Mouse (Mus musculus) cerebral cortex, adult 2 months (tissue): ENCODE measurements around the gene Gucy1b2.

Source experiments
- WGBS: fragments of 180-500 bp; shearing (Covaris S2); methylation state at CpG from one replicate; pipeline ENCODE4 v1.1.7; 2018; 5-methylcytosine and 5-hydroxymethylcytosine counted together

The Gucy1b2 gene

GRCm38 (mm10) chr14:62456239-62456747 is at the start of gene Gucy1b2:
Gucy1b2 (minus strand) TSS chr14:62456289.
- 44% methylated on average over 9 of the region's 9 CpGs for WGBS

- 44% methylated on average over 7 of the region's 7 CpGs for WGBS
Measured at GRCm38 (mm10) chr14:62497391-62497790, 41.3 kb upstream of the Gucy1b2 start.

GRCm38 (mm10) chr14:62496501-62496900 is 40.4 kb upstream of the Gucy1b2 start:
- 67% methylated on average over 1 of the region's 1 CpGs for WGBS

- WGBS: 53% methylated on average over 5 of the region's 5 CpGs
Measured at GRCm38 (mm10) chr14:62493456-62493855, 37.4 kb upstream of the Gucy1b2 start.

- 34% methylated on average over 16 of the region's 16 CpGs for WGBS
Measured at GRCm38 (mm10) chr14:62492196-62492850, 36.2 kb upstream of the Gucy1b2 start.

- WGBS: 61% methylated on average over 7 of the region's 7 CpGs
Measured at GRCm38 (mm10) chr14:62488270-62488669, 32.2 kb upstream of the Gucy1b2 start.

GRCm38 (mm10) chr14:62481381-62481780 is 25.3 kb upstream of the Gucy1b2 start:
- 80% methylated on average over 8 of the region's 8 CpGs for WGBS

GRCm38 (mm10) chr14:62479395-62479794 is 23.3 kb upstream of the Gucy1b2 start:
- WGBS: 52% methylated on average over 6 of the region's 6 CpGs

- 71% methylated on average over 1 of the region's 1 CpGs for WGBS
Measured at GRCm38 (mm10) chr14:62474481-62474880, 18.4 kb upstream of the Gucy1b2 start.

GRCm38 (mm10) chr14:62472061-62472460 is 16.0 kb upstream of the Gucy1b2 start:
- WGBS: 90% methylated on average over 2 of the region's 2 CpGs

- WGBS: 93% methylated on average over 5 of the region's 5 CpGs
Measured at GRCm38 (mm10) chr14:62468753-62469125, 12.7 kb upstream of the Gucy1b2 start.

GRCm38 (mm10) chr14:62468119-62468752 is 12.1 kb upstream of the Gucy1b2 start:
- WGBS: 83% methylated on average over 6 of the region's 6 CpGs

- 23% methylated on average over 9 of the region's 9 CpGs for WGBS
Measured at GRCm38 (mm10) chr14:62464966-62465365, 8.9 kb upstream of the Gucy1b2 start.

- 76% methylated on average over 11 of the region's 11 CpGs for WGBS
Measured at GRCm38 (mm10) chr14:62459541-62459940, 3.5 kb upstream of the Gucy1b2 start.

- 15% methylated on average over 22 of the region's 22 CpGs for WGBS
Measured at GRCm38 (mm10) chr14:62457420-62458181, 1.5 kb upstream of the Gucy1b2 start.

- 41% methylated on average over 5 of the region's 5 CpGs for WGBS
Measured at GRCm38 (mm10) chr14:62455570-62455879, 564 bp downstream of the Gucy1b2 start.

GRCm38 (mm10) chr14:62454760-62455569 is 1.1 kb downstream of the Gucy1b2 start:
- WGBS: 50% methylated on average over 9 of the region's 9 CpGs

- WGBS: 64% methylated on average over 3 of the region's 3 CpGs
Measured at GRCm38 (mm10) chr14:62454136-62454535, 2.0 kb downstream of the Gucy1b2 start.

- 90% methylated on average over 11 of the region's 11 CpGs for WGBS
Measured at GRCm38 (mm10) chr14:62453276-62453675, 2.8 kb downstream of the Gucy1b2 start.

- 92% methylated on average over 1 of the region's 1 CpGs for WGBS
Measured at GRCm38 (mm10) chr14:62450706-62451105, 5.4 kb downstream of the Gucy1b2 start.

GRCm38 (mm10) chr14:62447214-62447548 is 8.9 kb downstream of the Gucy1b2 start:
- WGBS: 85% methylated on average over 3 of the region's 3 CpGs
